Mouse (Mus musculus): Measurements from ENCODE around the gene Arhgap25. TPM values are rescaled to one million over a fixed set of nuclear protein-coding genes. Genes with fewer than 3 reads are reported as not detected.
"Not testable (repeated sequence)": the region's sequence is repeated elsewhere in the genome, so short reads cannot be mapped to it uniquely, and the experiment has no call there.

Gene Arhgap25
- polyA plus RNA-seq (2016; fragmentation: Nextera tagmentation; extraction: Ambion mirVana), result 2.8 and 3.8 TPM in 2 replicates

DNA sequence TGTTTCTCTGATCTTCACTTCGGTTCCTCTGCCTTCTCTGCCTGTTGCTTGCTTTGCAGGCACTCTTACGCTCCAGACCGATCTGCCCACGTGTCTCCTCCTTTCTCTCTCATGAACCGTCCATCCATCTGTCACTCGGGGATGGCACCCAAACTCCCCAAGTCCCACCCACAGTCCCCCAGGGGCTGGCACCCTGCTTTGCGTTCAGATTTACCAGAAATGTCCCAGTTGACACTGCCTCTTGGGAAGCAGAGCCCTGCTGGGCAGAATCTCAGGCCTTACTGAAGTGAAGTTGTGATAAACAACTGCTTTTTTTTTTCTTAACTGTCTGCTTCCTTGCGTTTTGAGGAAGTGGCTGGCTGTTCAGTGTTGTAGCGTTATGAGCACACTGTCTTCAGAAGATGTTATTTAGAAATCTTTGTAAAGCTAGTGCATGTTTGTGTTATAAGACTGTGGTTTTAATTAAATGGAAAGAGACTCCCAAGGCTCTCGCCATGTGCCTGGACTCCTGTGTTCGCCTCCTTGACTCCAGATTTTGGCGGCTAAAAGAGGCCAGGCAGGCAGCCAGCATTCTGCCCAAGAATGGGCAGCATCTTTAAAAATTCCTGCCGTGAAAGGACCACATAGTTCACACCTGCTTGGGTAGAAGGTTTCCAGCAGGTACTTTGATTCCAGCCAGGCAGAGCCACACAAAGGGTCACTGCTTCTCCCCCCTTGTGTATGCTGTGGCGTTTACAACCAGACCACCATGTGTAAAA, at the start of gene Arhgap25:
Arhgap25 (minus strand) TSS at position 307 of the 758 bp plus-strand sequence.
- 74% methylated on average over 14 of the region's 14 CpGs for WGBS

GRCm38 (mm10) chr6:87582456-87582855, 49.4 kb upstream of the Arhgap25 start:
- H3K4me1 ChIP-seq, result peaks cover 7% of the 10 kb centered on the region

More for the DNA sequence above, at the start of gene Arhgap25:
- Histone ChIP-seq H3K4me2 (replicated peaks) (no peak within 1 kb of the TSS), H3K9ac (no peak within 1 kb of the TSS), H3K4me3 (no peak within 1 kb of the TSS), H3K9me3 (no peaks in the 10 kb centered on the region), H3K4me1 (no peaks in the 10 kb centered on the region), H3K27ac (no peak within 1 kb of the TSS), H3K36me3 (no peaks in the 10 kb centered on the region), H3K27me3 (replicated peaks) (no peaks in the 10 kb centered on the region)
- ATAC-seq (ENCODE audit: low FRiP score, low read depth), result no peak

DNA sequence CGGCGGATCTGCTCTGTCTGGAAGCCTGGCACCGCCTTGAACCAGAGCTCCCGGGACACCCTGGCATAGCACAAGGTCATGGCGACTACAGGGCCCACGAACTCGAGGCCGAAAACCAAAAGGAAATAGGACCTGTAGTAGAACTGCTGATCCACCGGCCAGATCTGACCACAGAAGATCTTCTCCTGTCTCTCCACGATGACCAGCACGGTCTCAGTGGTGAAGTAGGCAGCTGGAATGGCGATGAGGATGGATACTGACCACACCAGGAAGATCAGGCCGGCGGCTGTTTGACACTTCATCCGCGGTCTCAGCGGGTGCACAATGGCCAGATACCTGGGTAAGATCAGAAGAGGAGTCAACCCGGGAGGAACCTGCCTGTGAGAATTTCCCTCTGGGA, 48.5 kb upstream of the Arhgap25 start:
- no peak for ATAC-seq (ENCODE audit: low FRiP score, low read depth)
- Histone ChIP-seq H3K4me3 (no peak overlapping the region), H3K27me3 (replicated peaks) (no peaks in the 10 kb centered on the region), H3K9ac (no peak overlapping the region), H3K27ac (no peak overlapping the region), H3K36me3 (peaks cover 2% of the 10 kb centered on the region; the same call in 1 of the 2 replicates), H3K4me1 (peaks cover under 1% of the 10 kb centered on the region; the same call in 1 of the 2 replicates), H3K4me2 (replicated peaks) (no peak overlapping the region), H3K9me3 (no peaks in the 10 kb centered on the region)
- 91% methylated on average over 18 of the region's 18 CpGs for WGBS

More at GRCm38 (mm10) chr6:87582456-87582855, 49.4 kb upstream of the Arhgap25 start:
- Histone ChIP-seq H3K36me3 (peaks cover 2% of the 10 kb centered on the region; the same call in 1 of the 2 replicates), H3K9ac (no peak overlapping the region), H3K27ac (no peak overlapping the region), H3K4me2 (replicated peaks) (no peak overlapping the region), H3K9me3 (no peaks in the 10 kb centered on the region), H3K4me3 (no peak overlapping the region), H3K27me3 (replicated peaks) (no peaks in the 10 kb centered on the region)
- WGBS, result 73% methylated on average over 6 of the region's 6 CpGs
- no peak for ATAC-seq (ENCODE audit: low FRiP score, low read depth)

DNA sequence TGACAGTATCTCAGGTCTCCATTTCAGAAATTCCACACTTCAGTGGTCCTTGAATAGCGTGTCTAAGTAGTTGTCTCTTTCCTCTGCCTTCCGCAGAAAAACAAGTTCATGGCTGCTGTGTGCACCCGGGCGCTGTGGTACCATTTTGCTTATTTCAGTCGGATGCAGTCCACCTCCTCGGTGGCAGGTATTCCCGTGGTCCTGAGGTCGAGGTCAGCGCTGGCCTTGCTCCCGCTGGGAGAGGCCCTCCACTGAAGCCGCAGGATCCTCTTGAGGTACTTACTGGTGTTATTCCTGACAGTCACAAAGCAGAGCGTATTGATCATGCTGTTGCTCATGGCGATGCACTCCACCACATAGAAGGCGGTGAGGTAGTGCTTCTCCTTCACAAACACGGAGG, 48.0 kb upstream of the Arhgap25 start:
- Histone ChIP-seq H3K27ac (no peak overlapping the region), H3K36me3 (peaks cover 2% of the 10 kb centered on the region; the same call in 1 of the 2 replicates), H3K9me3 (no peaks in the 10 kb centered on the region), H3K4me2 (replicated peaks) (no peak overlapping the region), H3K9ac (no peak overlapping the region), H3K27me3 (replicated peaks) (no peaks in the 10 kb centered on the region), H3K4me1 (no peaks in the 10 kb centered on the region), H3K4me3 (no peak overlapping the region)
- WGBS, result 88% methylated on average over 15 of the region's 15 CpGs
- ATAC-seq (ENCODE audit: low FRiP score, low read depth), result no peak

GRCm38 (mm10) chr6:87578247-87578646, 45.2 kb upstream of the Arhgap25 start:
- Histone ChIP-seq H3K27ac (no peak overlapping the region), H3K27me3 (replicated peaks) (no peaks in the 10 kb centered on the region), H3K9ac (no peak overlapping the region), H3K9me3 (no peaks in the 10 kb centered on the region), H3K4me1 (no peaks in the 10 kb centered on the region), H3K4me2 (replicated peaks) (no peak overlapping the region), H3K36me3 (peaks cover 2% of the 10 kb centered on the region; the same call in 1 of the 2 replicates), H3K4me3 (no peak overlapping the region)
- ATAC-seq (ENCODE audit: low FRiP score, low read depth), result no peak
- 29% methylated on average over 9 of the region's 9 CpGs for WGBS

- H3K36me3 ChIP-seq, result peaks cover 2% of the 10 kb centered on the region; the same call in 1 of the 2 replicates
- no peaks in the 10 kb centered on the region for H3K4me1 ChIP-seq
- H3K9me3 ChIP-seq, result no peaks in the 10 kb centered on the region
- no peak overlapping the region for H3K27ac ChIP-seq
- no peaks in the 10 kb centered on the region for H3K27me3 ChIP-seq (replicated peaks)
- H3K9ac ChIP-seq, result no peak overlapping the region
- H3K4me2 ChIP-seq (replicated peaks), result no peak overlapping the region
- no peak for ATAC-seq (ENCODE audit: low FRiP score, low read depth)
- H3K4me3 ChIP-seq, result no peak overlapping the region
- 42% methylated on average over 4 of the region's 4 CpGs for WGBS
Measured at GRCm38 (mm10) chr6:87576648-87577330, 43.7 kb upstream of the Arhgap25 start.

DNA sequence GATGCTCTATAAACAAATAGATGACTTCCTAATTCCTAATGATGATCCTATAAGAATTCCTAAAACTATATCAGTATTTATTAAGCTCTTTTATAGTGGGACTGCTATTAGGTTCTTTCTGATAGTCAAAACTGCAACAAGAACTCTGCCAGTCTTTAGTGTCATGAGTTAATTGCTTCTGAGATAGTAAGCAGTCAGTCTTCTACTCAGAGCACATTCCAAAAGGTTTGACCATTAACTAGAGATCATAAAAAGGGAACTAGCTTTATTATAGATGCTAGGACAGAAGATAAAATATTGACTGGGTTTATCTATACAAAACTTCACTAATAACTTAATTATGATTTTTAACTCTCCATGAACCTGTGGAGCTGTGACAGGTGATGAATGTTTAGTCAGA, 38.8 kb upstream of the Arhgap25 start:
- H3K4me3 ChIP-seq, H3K9ac ChIP-seq: not testable (repeated sequence)

DNA sequence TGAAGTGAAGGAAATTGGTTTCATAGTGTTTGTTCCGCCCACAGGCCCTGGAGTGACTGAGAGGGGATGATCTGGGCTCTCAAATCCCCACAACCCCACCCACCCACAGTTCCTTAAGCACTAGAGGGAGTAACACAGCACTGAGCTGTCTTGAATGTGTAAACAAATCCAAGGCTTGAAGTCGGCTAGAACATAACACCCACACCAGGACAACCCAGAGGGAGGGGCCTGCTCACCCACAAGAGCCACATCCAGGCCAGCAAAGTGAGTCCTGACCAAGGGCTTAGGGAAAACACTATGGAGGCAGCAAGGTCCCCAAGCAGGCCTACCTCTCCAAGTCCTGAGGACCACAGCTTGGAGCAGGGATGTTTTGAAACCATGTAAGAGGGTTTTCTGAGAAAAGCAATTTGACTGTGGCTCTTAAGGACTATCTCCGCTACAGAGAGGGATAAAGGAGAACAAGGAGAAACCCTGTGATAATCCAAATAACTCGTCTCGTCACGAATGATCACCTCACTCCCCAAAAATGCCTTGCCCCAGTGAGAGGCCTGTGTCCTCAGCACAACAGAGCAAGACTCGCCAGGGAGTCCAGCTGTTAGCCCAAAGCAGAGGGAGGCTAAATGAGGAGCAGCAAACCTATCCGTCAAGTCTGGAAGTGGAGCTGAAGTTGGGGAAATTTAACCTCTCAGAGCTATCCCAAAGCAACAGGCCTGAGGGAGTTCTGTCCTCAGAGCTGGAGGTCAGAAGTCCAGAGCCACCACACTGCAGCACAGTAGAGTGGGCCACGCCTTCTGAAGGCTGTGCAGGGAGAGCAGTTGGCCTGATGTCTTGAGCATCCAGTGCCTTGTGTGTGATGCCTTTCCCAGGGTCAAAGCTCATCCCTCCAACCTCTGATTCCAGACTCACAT, 34.9 kb upstream of the Arhgap25 start:
- ATAC-seq (ENCODE audit: low FRiP score, low read depth), result no peak
- Histone ChIP-seq H3K9me3 (no peaks in the 10 kb centered on the region), H3K4me3 (no peak overlapping the region)

More for the DNA sequence above, 38.8 kb upstream of the Arhgap25 start:
- H3K9me3 ChIP-seq; H3K4me2 ChIP-seq (replicated peaks); H3K27me3 ChIP-seq (replicated peaks); H3K4me1 ChIP-seq; H3K36me3 ChIP-seq; H3K27ac ChIP-seq; ATAC-seq (ENCODE audit: low FRiP score, low read depth): not testable (repeated sequence)

DNA sequence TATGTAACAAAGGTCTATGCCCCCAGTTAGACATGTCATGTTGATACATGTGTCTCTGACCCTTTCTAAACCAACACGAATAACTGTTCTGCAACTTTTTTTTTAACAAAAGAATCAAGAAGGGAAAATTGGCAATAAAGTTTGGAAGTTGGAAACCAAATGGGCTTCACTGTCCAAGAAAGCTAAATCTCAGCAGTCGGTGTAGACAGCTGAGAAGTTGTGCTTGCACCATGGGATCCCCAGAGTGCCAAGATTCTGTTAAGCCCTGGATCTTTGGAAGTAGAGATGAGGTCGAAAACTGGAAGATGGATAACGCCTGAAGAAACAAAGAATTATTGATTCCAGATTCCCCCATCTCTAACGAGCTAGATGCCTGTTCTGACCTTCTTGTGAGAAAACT, 32.1 kb upstream of the Arhgap25 start:
- Histone ChIP-seq H3K9ac (no peak overlapping the region), H3K9me3 (no peaks in the 10 kb centered on the region)
- WGBS, result 80% methylated on average over 5 of the region's 5 CpGs

More for the DNA sequence above, 34.9 kb upstream of the Arhgap25 start:
- Histone ChIP-seq H3K27me3 (replicated peaks) (no peaks in the 10 kb centered on the region), H3K36me3 (no peaks in the 10 kb centered on the region), H3K27ac (no peak overlapping the region), H3K4me2 (replicated peaks) (no peak overlapping the region), H3K9ac (no peak overlapping the region), H3K4me1 (no peaks in the 10 kb centered on the region)
- WGBS, result 63% methylated on average over 9 of the region's 9 CpGs

GRCm38 (mm10) chr6:87564356-87564755, 31.3 kb upstream of the Arhgap25 start:
- Histone ChIP-seq H3K9me3 (no peaks in the 10 kb centered on the region), H3K27me3 (replicated peaks) (no peaks in the 10 kb centered on the region), H3K4me3 (no peak overlapping the region), H3K27ac (no peak overlapping the region), H3K4me1 (no peaks in the 10 kb centered on the region), H3K36me3 (no peaks in the 10 kb centered on the region), H3K9ac (no peak overlapping the region), H3K4me2 (replicated peaks) (no peak overlapping the region)
- ATAC-seq (ENCODE audit: low FRiP score, low read depth), result no peak
- WGBS, result 95% methylated on average over 4 of the region's 4 CpGs

More for the DNA sequence above, 32.1 kb upstream of the Arhgap25 start:
- Histone ChIP-seq H3K27me3 (replicated peaks) (no peaks in the 10 kb centered on the region), H3K4me1 (no peaks in the 10 kb centered on the region), H3K36me3 (no peaks in the 10 kb centered on the region), H3K27ac (no peak overlapping the region), H3K4me3 (no peak overlapping the region), H3K4me2 (replicated peaks) (no peak overlapping the region)
- no peak for ATAC-seq (ENCODE audit: low FRiP score, low read depth)

- H3K27ac ChIP-seq, result no peak overlapping the region
- no peak for ATAC-seq (ENCODE audit: low FRiP score, low read depth)
- no peak overlapping the region for H3K4me3 ChIP-seq
- H3K36me3 ChIP-seq, result no peaks in the 10 kb centered on the region
- WGBS, result 83% methylated on average over 3 of the region's 3 CpGs
- H3K9me3 ChIP-seq, result no peaks in the 10 kb centered on the region
- H3K27me3 ChIP-seq (replicated peaks), result no peaks in the 10 kb centered on the region
- no peak overlapping the region for H3K4me2 ChIP-seq (replicated peaks)
- no peaks in the 10 kb centered on the region for H3K4me1 ChIP-seq
- no peak overlapping the region for H3K9ac ChIP-seq
Measured at GRCm38 (mm10) chr6:87553724-87554123, 20.7 kb upstream of the Arhgap25 start.

All from neural tube, embryonic 12.5 days (tissue).